ENCODE assay signal across 9 mouse cellular contexts in the genomic region with DNA sequence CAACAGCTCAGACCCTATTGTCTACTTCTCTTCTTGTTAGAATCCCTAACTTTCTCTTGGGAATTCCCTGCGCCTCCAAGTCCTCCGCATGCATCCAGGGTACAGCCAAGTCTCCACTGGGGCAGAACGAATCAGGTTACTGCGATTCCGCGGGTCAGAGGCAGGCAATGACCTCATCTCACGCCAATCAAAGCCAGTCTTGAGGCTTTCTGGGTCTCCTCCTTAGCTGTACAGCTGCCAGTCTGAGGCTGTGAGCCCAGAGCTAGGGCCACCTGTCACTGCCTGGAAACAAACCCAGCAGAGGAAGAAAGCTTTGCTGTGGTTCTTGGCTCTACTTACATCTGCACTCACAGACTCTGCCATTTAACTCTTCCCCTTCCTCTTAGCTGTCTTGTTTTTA. TPM values are rescaled to one million over a fixed set of nuclear protein-coding genes. Genes with fewer than 3 reads are reported as not detected.
DNase-seq lines count a peak whose midpoint lies in the region; ATAC-seq and TF ChIP-seq lines count a peak whose summit lies in the region.
"Had no signal": no experiment of that assay in that cellular context is flagged by ENCODE, and none has a peak within 500 bp of the region (broad histone marks: within the 10 kb centered on the region; RNA-seq: fewer than 3 reads in every experiment).

No protein-coding gene starts in this region.

- peak; percentile 14; the same call in 1 of the 2 replicates for ATAC-seq in stomach, embryonic 16.5 days (ENCODE audit: insufficient read depth, low FRiP score)
- no peak; the same call in 1 of the 2 replicates for ATAC-seq in stomach, postnatal 0 days (ENCODE audit: low FRiP score, low TSS enrichment)

- no peak for TF ChIP-seq CTCF in stomach, postnatal 0 days (IDR thresholded peaks at IDR 0.05; ENCODE audit: low read depth)

- H3K4me1 ChIP-seq in stomach, embryonic 16.5 days (ENCODE audit: control insufficient read depth, insufficient read depth, low read length), result 0 out of 2 replicates have a peak, but pooled peaks cover under 1% of the 10 kb centered on the region
- H3K4me1 ChIP-seq in stomach, postnatal 0 days (replicated peaks; ENCODE audit: control insufficient read depth, insufficient read depth), result no peaks in the 10 kb centered on the region
- H3K4me1 ChIP-seq: neural tube, embryonic 13.5 days had no signal

- no peaks in the 10 kb centered on the region for H3K27me3 ChIP-seq in stomach, embryonic 16.5 days (ENCODE audit: control insufficient read depth, insufficient read depth, low read length)
- H3K27me3 ChIP-seq in stomach, postnatal 0 days (ENCODE audit: control insufficient read depth, insufficient read depth, low read length), result no peaks in the 10 kb centered on the region

- TF ChIP-seq EP300 in stomach, postnatal 0 days (optimal IDR thresholded peaks at IDR 0.05), result no peak

- peaks cover 20% of the 10 kb centered on the region for H3K36me3 ChIP-seq in stomach, embryonic 16.5 days (ENCODE audit: control insufficient read depth, insufficient read depth, low read length)
- peaks cover 8% of the 10 kb centered on the region for H3K36me3 ChIP-seq in stomach, postnatal 0 days (ENCODE audit: control insufficient read depth, insufficient read depth, low read length)

- no peak for DNase-seq in stomach, postnatal 0 days (ENCODE audit: low spot score)
- peak; percentile 66 for DNase-seq in gastrocnemius, postnatal 10 days
- DNase-seq in kidney, postnatal 4 days, result peak; percentile 33 to 57
- no peak for DNase-seq in yolk sac, embryonic 10.5 days (ENCODE audit: low spot score)
- DNase-seq in adrenal gland, postnatal 14 days, result no peak
- no peak for DNase-seq in B cell, adult 2 months

- no peak overlapping the region for H3K4me3 ChIP-seq in stomach, embryonic 16.5 days (replicated peaks; ENCODE audit: low read length)
- no peak overlapping the region for H3K4me3 ChIP-seq in stomach, postnatal 0 days (ENCODE audit: low read depth, low read length)
- H3K4me3 ChIP-seq: neural tube, embryonic 13.5 days had no signal

- WGBS in stomach, embryonic 16.5 days, result 53% methylated on average over 7 of the region's 7 CpGs
- WGBS in stomach, postnatal 0 days, result 51% methylated on average over 7 of the region's 7 CpGs

- H3K4me2 ChIP-seq in stomach, embryonic 16.5 days (ENCODE audit: low read depth, low read length), result no peak overlapping the region
- H3K4me2 ChIP-seq in stomach, postnatal 0 days (replicated peaks; ENCODE audit: low read depth), result no peak overlapping the region
- H3K4me2 ChIP-seq: neural tube, embryonic 13.5 days had no signal

- peaks cover 12% of the 10 kb centered on the region for H3K9me3 ChIP-seq in stomach, embryonic 16.5 days (replicated peaks; ENCODE audit: control insufficient read depth, low read length)
- H3K9me3 ChIP-seq in stomach, postnatal 0 days (ENCODE audit: control insufficient read depth, low read length), result no peaks in the 10 kb centered on the region

- H3K9ac ChIP-seq in stomach, embryonic 16.5 days (ENCODE audit: low read length), result no peak overlapping the region
- H3K9ac ChIP-seq in stomach, postnatal 0 days (ENCODE audit: low read length), result no peak overlapping the region
- H3K9ac ChIP-seq: neural tube, embryonic 13.5 days had no signal

- no peak overlapping the region for H3K27ac ChIP-seq in stomach, embryonic 16.5 days (ENCODE audit: low read length)
- no peak overlapping the region for H3K27ac ChIP-seq in stomach, postnatal 0 days (replicated peaks)
- H3K27ac ChIP-seq: neural tube, embryonic 13.5 days had no signal

RNA-seq across cellular contexts. Expression of a gene that starts 21.5 kb away (rescaled TPM):
- 170 and 202 TPM in 2 replicates for polyA plus RNA-seq in stomach, embryonic 16.5 days (2015; fragmentation: Nextera tagmentation; extraction: Ambion mirVana)
- 81.0 and 94.8 TPM in 2 replicates for polyA plus RNA-seq in stomach, postnatal 0 days (2015; fragmentation: Nextera tagmentation; extraction: Ambion mirVana)
- total RNA-seq in gastrocnemius, postnatal 10 days (2021), result 100 to 1,000 TPM; 131 to 165 TPM
- 122 and 126 TPM in 2 replicates for total RNA-seq in adrenal gland, postnatal 14 days (2021)
- total RNA-seq: hematopoietic stem cell, adult 5-6 weeks had no signal

RNA-seq across cellular contexts. Expression of a gene that starts 39.9 kb away (rescaled TPM):
- 41.0 and 41.7 TPM in 2 replicates for polyA plus RNA-seq in stomach, embryonic 16.5 days (2015; fragmentation: Nextera tagmentation; extraction: Ambion mirVana)
- polyA plus RNA-seq in stomach, postnatal 0 days (2015; fragmentation: Nextera tagmentation; extraction: Ambion mirVana), result 26.3 and 27.3 TPM in 2 replicates
- total RNA-seq in gastrocnemius, postnatal 10 days (2021), result 1 to 10 TPM; 6.1 to 8.1 TPM
- 16.1 and 26.1 TPM in 2 replicates for total RNA-seq in adrenal gland, postnatal 14 days (2021)

RNA-seq across cellular contexts. Expression of a gene that starts 41.3 kb away (rescaled TPM):
- polyA plus RNA-seq in stomach, embryonic 16.5 days (2015; fragmentation: Nextera tagmentation; extraction: Ambion mirVana), result 3.0 TPM in 1 of 2 replicates, not detected in the other
- polyA plus RNA-seq in stomach, postnatal 0 days (2015; fragmentation: Nextera tagmentation; extraction: Ambion mirVana), result 0.28 and 0.57 TPM in 2 replicates
- total RNA-seq in gastrocnemius, postnatal 10 days (2021), result not detected
- 1.8 TPM in 2 replicates for total RNA-seq in adrenal gland, postnatal 14 days (2021)
- total RNA-seq: hematopoietic stem cell, adult 5-6 weeks had no signal
- polyA plus RNA-seq: neural tube, embryonic 13.5 days had no signal

RNA-seq across cellular contexts. Expression of a gene that starts 57.7 kb away (rescaled TPM):
- 13.7 and 15.8 TPM in 2 replicates for polyA plus RNA-seq in stomach, embryonic 16.5 days (2015; fragmentation: Nextera tagmentation; extraction: Ambion mirVana)
- polyA plus RNA-seq in stomach, postnatal 0 days (2015; fragmentation: Nextera tagmentation; extraction: Ambion mirVana), result 12.8 and 14.6 TPM in 2 replicates
- 10 to 100 TPM; 14.7 to 17.0 TPM for total RNA-seq in gastrocnemius, postnatal 10 days (2021)
- total RNA-seq in adrenal gland, postnatal 14 days (2021), result 8.7 and 11.9 TPM in 2 replicates

Comparison
In these comparisons a context has a peak if more than half of its experiments do, and no peak if none do; other contexts are left out.
1. DNase-seq: peak in gastrocnemius, postnatal 10 days (single experiment) and kidney, postnatal 4 days (2 of 2); none in stomach, postnatal 0 days (single experiment), yolk sac, embryonic 10.5 days (single experiment), adrenal gland, postnatal 14 days (single experiment) and B cell, adult 2 months (0 of 2).